Mouse (Mus musculus) lung, embryonic 14.5 days (tissue): Measurements from ENCODE around the gene Cyp2a12. TPM values are rescaled to one million over a fixed set of nuclear protein-coding genes. Genes with fewer than 3 reads are reported as not detected.
"Not testable (repeated sequence)": the region's sequence is repeated elsewhere in the genome, so short reads cannot be mapped to it uniquely, and the experiment has no call there.

Source experiments
- ATAC-seq: fragments of 200-750 bp; cut with Nextera tagmentation; 2 replicates; pipeline ENCODE4 v1.8.0; 2017; ENCODE audit warnings: mild to moderate bottlenecking, moderate TSS enrichment, moderate library complexity; ENCODE audit not compliant: insufficient read depth
- DNase-seq: peaks from one replicate; pipeline ENCODE4 v3.0.0-alpha.2; 2015
- H3K27ac ChIP-seq: fragments of 300-500 bp; sonication (generic); 2 replicates; pipeline ENCODE4 v1.5.1; 2014; ENCODE audit warnings: low read depth, mild to moderate bottlenecking, moderate library complexity
- H3K27me3 ChIP-seq: fragments of 300-500 bp; sonication (generic); 2 replicates; pipeline ENCODE4 v1.6.1; 2014; ENCODE audit warnings: low read length, control low read depth; ENCODE audit not compliant: insufficient read depth
- H3K36me3 ChIP-seq: fragments of 300-500 bp; sonication (generic); 2 replicates; pipeline ENCODE4 v1.6.1; 2014; ENCODE audit warnings: control low read depth; ENCODE audit not compliant: insufficient read depth
- H3K4me1 ChIP-seq: fragments of 300-500 bp; sonication (generic); 2 replicates; pipeline ENCODE4 v1.6.1; 2014; ENCODE audit warnings: antibody characterized with exemption, control low read depth; ENCODE audit not compliant: insufficient read depth
- H3K4me2 ChIP-seq: fragments of 300-500 bp; sonication (generic); 2 replicates; pipeline ENCODE4 v1.6.1; 2014; ENCODE audit warnings: mild to moderate bottlenecking
- H3K4me3 ChIP-seq: fragments of 300-500 bp; sonication (generic); 2 replicates; pipeline ENCODE4 v1.5.1; 2014; ENCODE audit warnings: low read depth, low read length
- H3K9ac ChIP-seq: fragments of 300-500 bp; sonication (generic); 2 replicates; pipeline ENCODE4 v1.6.1; 2014
- H3K9me3 ChIP-seq: fragments of 300-500 bp; sonication (generic); 2 replicates; pipeline ENCODE4 v1.6.1; 2016; ENCODE audit warnings: low read depth, low read length, control low read depth
- CTCF ChIP-seq: IDR thresholded peaks from 2 replicates; pipeline ENCODE4 v1.5.1; 2016; ENCODE audit warnings: antibody characterized with exemption, low read depth
- WGBS: fragments of 180-500 bp; shearing (Covaris S2); extraction: QIAGEN DNeasy Blood & Tissue Kit; methylation state at CpG from one replicate; pipeline ENCODE4 v1.1.7; 2014; 5-methylcytosine and 5-hydroxymethylcytosine counted together
- polyA plus RNA-seq: library from polyadenylated mRNA; unstranded; fragments of >200 nt; fragmentation: Nextera tagmentation; extraction: Ambion mirVana; gene quantifications from 2 replicates; pipeline ENCODE4 v1.2.1, GENCODE M21; 2014

Gene Cyp2a12
- not detected in 2 replicates for polyA plus RNA-seq

GRCm38 (mm10) chr7:27028789-27029188 lies at the start of gene Cyp2a12:
Gene Cyp2a12 (plus strand): TSS chr7:27029081.
- ATAC-seq (no peak), DNase-seq (no peak)
- H3K9me3 ChIP-seq, result no peaks in the 10 kb centered on the region
- no peak for TF ChIP-seq CTCF
- no peak within 1 kb of the TSS for H3K27ac ChIP-seq
- H3K36me3 ChIP-seq, result no peaks in the 10 kb centered on the region
- no peak within 1 kb of the TSS for H3K4me2 ChIP-seq
- WGBS, result 76% methylated on average over 2 of the region's 2 CpGs
- no peaks in the 10 kb centered on the region for H3K4me1 ChIP-seq
- H3K27me3 ChIP-seq, result no peaks in the 10 kb centered on the region
- H3K9ac ChIP-seq, result no peak within 1 kb of the TSS
- no peak within 1 kb of the TSS for H3K4me3 ChIP-seq

GRCm38 (mm10) chr7:26981464-26981863 lies 47.4 kb upstream of the Cyp2a12 start:
- not testable (repeated sequence) for DNase-seq, H3K4me2 ChIP-seq, H3K27ac ChIP-seq, H3K27me3 ChIP-seq, H3K9me3 ChIP-seq, ATAC-seq, H3K36me3 ChIP-seq, H3K4me1 ChIP-seq, H3K4me3 ChIP-seq, H3K9ac ChIP-seq
- 71% methylated on average over 2 of the region's 2 CpGs for WGBS

- DNase-seq, H3K27ac ChIP-seq, H3K9me3 ChIP-seq, H3K4me2 ChIP-seq, ATAC-seq, H3K4me3 ChIP-seq, H3K9ac ChIP-seq, H3K4me1 ChIP-seq, H3K27me3 ChIP-seq, H3K36me3 ChIP-seq: not testable (repeated sequence)
- 71% methylated on average over 1 of the region's 1 CpGs for WGBS
These were observed 46.9 kb upstream of the Cyp2a12 start for GRCm38 (mm10) chr7:26981937-26982336.

GRCm38 (mm10) chr7:26982551-26982950 lies 46.3 kb upstream of the Cyp2a12 start:
- Histone ChIP-seq H3K4me1 (no peaks in the 10 kb centered on the region), H3K27me3 (no peaks in the 10 kb centered on the region), H3K9ac (no peak overlapping the region), H3K4me3 (no peak overlapping the region), H3K4me2 (no peak overlapping the region), H3K9me3 (no peaks in the 10 kb centered on the region), H3K36me3 (no peaks in the 10 kb centered on the region), H3K27ac (no peak overlapping the region)
- ATAC-seq, result no peak
- no peak for TF ChIP-seq CTCF
- DNase-seq, result no peak
- 25% methylated on average over 1 of the region's 1 CpGs for WGBS

- not testable (repeated sequence) for H3K4me3 ChIP-seq, H3K4me2 ChIP-seq, DNase-seq, H3K27ac ChIP-seq, ATAC-seq, H3K4me1 ChIP-seq, H3K36me3 ChIP-seq, H3K27me3 ChIP-seq, H3K9ac ChIP-seq, H3K9me3 ChIP-seq
- 26% methylated on average over 1 of the region's 1 CpGs for WGBS
These were observed 45.7 kb upstream of the Cyp2a12 start for GRCm38 (mm10) chr7:26983151-26983550.

- H3K36me3 ChIP-seq, H3K27ac ChIP-seq, H3K27me3 ChIP-seq, H3K4me2 ChIP-seq, ATAC-seq, DNase-seq, H3K4me1 ChIP-seq, H3K9ac ChIP-seq, H3K4me3 ChIP-seq, H3K9me3 ChIP-seq: not testable (repeated sequence)
These were observed 2.3 kb upstream of the Cyp2a12 start for GRCm38 (mm10) chr7:27026581-27026980.

- not testable (repeated sequence) for H3K9me3 ChIP-seq, H3K27ac ChIP-seq, DNase-seq, H3K4me3 ChIP-seq, H3K36me3 ChIP-seq, H3K9ac ChIP-seq, ATAC-seq, H3K4me2 ChIP-seq, H3K27me3 ChIP-seq, H3K4me1 ChIP-seq
- 47% methylated on average over 1 of the region's 1 CpGs for WGBS
These were observed 20.0 kb downstream of the Cyp2a12 start for GRCm38 (mm10) chr7:27048886-27049285.

DNA sequence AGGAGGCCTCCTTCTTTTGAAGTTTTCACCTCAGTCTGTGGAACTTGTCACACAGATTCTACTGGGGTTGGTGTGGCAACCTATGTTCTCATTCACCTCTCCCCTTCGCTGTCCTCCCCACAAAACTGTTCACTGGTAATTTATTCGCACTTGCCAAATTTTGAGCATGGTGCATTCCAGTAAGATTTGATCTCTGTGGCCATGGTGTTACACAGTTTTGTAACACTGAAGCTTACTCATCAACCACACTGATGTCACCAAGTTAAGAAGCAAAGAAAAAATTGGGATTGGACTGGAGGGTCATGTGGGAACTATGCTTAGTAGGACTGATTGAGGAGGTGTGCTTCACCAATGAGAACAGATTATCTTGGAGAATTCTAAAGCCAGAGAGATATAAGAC lies 30.5 kb downstream of the Cyp2a12 start:
- not testable (repeated sequence) for ATAC-seq, H3K4me3 ChIP-seq, H3K27ac ChIP-seq, H3K9ac ChIP-seq, DNase-seq, H3K36me3 ChIP-seq, H3K27me3 ChIP-seq, H3K4me2 ChIP-seq, H3K9me3 ChIP-seq, H3K4me1 ChIP-seq
- WGBS, result 84% methylated on average over 2 of the region's 2 CpGs

DNA sequence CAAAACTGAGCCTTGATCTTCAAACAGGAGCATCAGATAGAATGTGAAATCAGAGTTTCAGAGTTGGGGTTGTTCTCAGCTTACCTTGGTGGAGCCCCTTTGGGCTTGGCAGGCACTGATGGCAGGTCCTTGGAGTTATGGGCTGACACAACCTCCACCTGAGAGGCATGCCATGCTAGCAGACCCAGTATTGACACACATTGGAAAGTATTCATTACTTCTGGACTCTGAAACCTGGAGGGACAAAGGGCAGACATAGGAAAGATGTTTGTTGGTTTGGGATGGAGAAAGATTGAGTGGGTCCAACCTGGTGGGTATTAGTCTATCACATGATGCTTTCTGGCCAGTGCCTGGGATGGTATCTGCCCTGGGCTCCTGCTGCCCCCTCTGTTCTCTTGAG lies 31.0 kb downstream of the Cyp2a12 start:
- H3K36me3 ChIP-seq, H3K27me3 ChIP-seq, H3K4me3 ChIP-seq, H3K4me2 ChIP-seq, DNase-seq, H3K9me3 ChIP-seq, H3K9ac ChIP-seq, ATAC-seq, H3K4me1 ChIP-seq, H3K27ac ChIP-seq: not testable (repeated sequence)
